Mouse (Mus musculus) lung, postnatal 0 days (tissue): ENCODE measurements around the gene Pmpcb. TPM values are rescaled to one million over a fixed set of nuclear protein-coding genes. Genes with fewer than 3 reads are reported as not detected.
A peak's percentile ranks its signal among the peaks of the same experiment; 100 is the strongest.

Experiments used
- ATAC-seq: fragments of 200-750 bp; cut with Nextera tagmentation; 2 replicates; pipeline ENCODE4 v1.8.0; 2017; ENCODE audit warnings: moderate library complexity
- DNase-seq: peaks from one replicate; pipeline ENCODE4 v3.0.0-alpha.2; 2016; ENCODE audit warnings: low spot score
- H3K27ac ChIP-seq: fragments of 300-500 bp; sonication (generic); 2 replicates; pipeline ENCODE4 v1.5.1; 2014; ENCODE audit warnings: antibody characterized with exemption, mild to moderate bottlenecking, low read length, mixed read lengths
- H3K27me3 ChIP-seq: fragments of 300-500 bp; sonication (generic); replicated peaks from 2 replicates; pipeline ENCODE4 v1.6.1; 2014; ENCODE audit warnings: low read length, mixed read lengths; ENCODE audit not compliant: insufficient read depth
- H3K36me3 ChIP-seq: fragments of 300-500 bp; sonication (generic); 2 replicates; pipeline ENCODE4 v1.6.1; 2014; ENCODE audit warnings: low read length, mixed read lengths; ENCODE audit not compliant: insufficient read depth
- H3K4me1 ChIP-seq: fragments of 300-500 bp; sonication (generic); 2 replicates; pipeline ENCODE4 v1.6.1; 2014; ENCODE audit warnings: antibody characterized with exemption, low read depth, low read length, mixed read lengths; ENCODE audit not compliant: insufficient read depth
- H3K4me2 ChIP-seq: fragments of 300-500 bp; sonication (generic); replicated peaks from 2 replicates; pipeline ENCODE4 v1.6.1; 2014; ENCODE audit warnings: low read depth, mild to moderate bottlenecking, low read length, moderate library complexity, mixed read lengths
- H3K4me3 ChIP-seq: fragments of 300-500 bp; sonication (generic); 2 replicates; pipeline ENCODE4 v1.5.1; 2014; ENCODE audit warnings: low read depth, low read length
- H3K9ac ChIP-seq: fragments of 300-500 bp; sonication (generic); replicated peaks from 2 replicates; pipeline ENCODE4 v1.6.1; 2014; ENCODE audit warnings: low read depth, mild to moderate bottlenecking
- H3K9me3 ChIP-seq: fragments of 300-500 bp; sonication (generic); 2 replicates; pipeline ENCODE4 v1.6.1; 2016; ENCODE audit warnings: low read length, mixed read lengths
- CTCF ChIP-seq: IDR thresholded peaks from 2 replicates; pipeline ENCODE4 v1.5.1; 2016; ENCODE audit warnings: antibody characterized with exemption, mild to moderate bottlenecking
- EP300 ChIP-seq: IDR thresholded peaks from 2 replicates; pipeline ENCODE4 v1.6.1; 2016; ENCODE audit warnings: antibody characterized with exemption, mild to moderate bottlenecking, control low read depth
- WGBS: fragments of 180-500 bp; shearing (Covaris S2); extraction: QIAGEN DNeasy Blood & Tissue Kit; methylation state at CpG from one replicate; pipeline ENCODE4 v1.1.7; 2014; 5-methylcytosine and 5-hydroxymethylcytosine counted together
- polyA plus RNA-seq: library from polyadenylated mRNA; unstranded; fragments of >200 nt; fragmentation: Nextera tagmentation; extraction: Ambion mirVana; gene quantifications from 2 replicates; pipeline ENCODE4 v1.2.1, GENCODE M21; 2015

Pmpcb gene
- polyA plus RNA-seq, 1 experiment from 2014 or later = 41.8 TPM

- Histone ChIP-seq H3K9ac (peak overlapping the region; percentile 96), H3K36me3 (peaks cover 6% of the 10 kb centered on the region), H3K4me3 (peak overlapping the region; percentile 97), H3K4me1 (0 out of 2 replicates have a peak, but pooled peaks cover 6% of the 10 kb centered on the region), H3K4me2 (peak overlapping the region; percentile 70), H3K27me3 (no peaks in the 10 kb centered on the region), H3K9me3 (no peaks in the 10 kb centered on the region), H3K27ac (peak overlapping the region; percentile 87)
- peak; percentile 93 for DNase-seq
- TF ChIP-seq EP300 = no peak
- no peak for TF ChIP-seq CTCF
- ATAC-seq = peak; percentile 88
- 4% methylated on average over 39 of the region's 51 CpGs for WGBS
These were observed 49.6 kb downstream of the Pmpcb start for GRCm38 (mm10) chr5:21786258-21787185.

- Histone ChIP-seq H3K36me3 (peaks cover 6% of the 10 kb centered on the region; the same call in 1 of the 2 replicates), H3K4me3 (peak overlapping the region; percentile 97), H3K27me3 (no peaks in the 10 kb centered on the region), H3K9me3 (no peaks in the 10 kb centered on the region), H3K4me2 (peak overlapping the region; percentile 70), H3K27ac (peak overlapping the region; percentile 87), H3K4me1 (0 out of 2 replicates have a peak, but pooled peaks cover 6% of the 10 kb centered on the region), H3K9ac (peak overlapping the region; percentile 96)
- no peak for DNase-seq
- 30% methylated on average over 11 of the region's 11 CpGs for WGBS
- TF ChIP-seq EP300 (no peak), CTCF (no peak)
- ATAC-seq = no peak
These were observed 50.5 kb downstream of the Pmpcb start for GRCm38 (mm10) chr5:21787186-21788105.

- H3K9ac ChIP-seq = no peak overlapping the region
- H3K4me3 ChIP-seq = no peak overlapping the region
- no peaks in the 10 kb centered on the region for H3K9me3 ChIP-seq
- no peak overlapping the region for H3K4me2 ChIP-seq
- H3K4me1 ChIP-seq = 0 out of 2 replicates have a peak, but pooled peaks cover 6% of the 10 kb centered on the region
- ATAC-seq = no peak
- WGBS = 78% methylated on average over 5 of the region's 5 CpGs
- no peak overlapping the region for H3K27ac ChIP-seq
- no peak for DNase-seq
- H3K27me3 ChIP-seq = no peaks in the 10 kb centered on the region
- H3K36me3 ChIP-seq = 0 out of 2 replicates have a peak, but pooled peaks cover 3% of the 10 kb centered on the region
- no peak for TF ChIP-seq EP300
- no peak for TF ChIP-seq CTCF
These were observed 52.1 kb downstream of the Pmpcb start for GRCm38 (mm10) chr5:21789061-21789460.

GRCm38 (mm10) chr5:21792166-21792565 is 55.2 kb downstream of the Pmpcb start:
- peaks cover 15% of the 10 kb centered on the region; the same call in 1 of the 2 replicates for H3K36me3 ChIP-seq
- no peak overlapping the region for H3K4me3 ChIP-seq
- H3K4me1 ChIP-seq = 0 out of 2 replicates have a peak, but pooled peaks cover 6% of the 10 kb centered on the region
- H3K9ac ChIP-seq = no peak overlapping the region
- no peak overlapping the region for H3K27ac ChIP-seq
- H3K27me3 ChIP-seq = no peaks in the 10 kb centered on the region
- TF ChIP-seq CTCF = no peak
- TF ChIP-seq EP300 = no peak
- H3K9me3 ChIP-seq = no peaks in the 10 kb centered on the region
- no peak for ATAC-seq
- H3K4me2 ChIP-seq = no peak overlapping the region
- no peak for DNase-seq

GRCm38 (mm10) chr5:21802907-21803306 is 66.0 kb downstream of the Pmpcb start:
- H3K9ac ChIP-seq = no peak overlapping the region
- no peak overlapping the region for H3K4me3 ChIP-seq
- DNase-seq (no peak), ATAC-seq (no peak)
- 87% methylated on average over 9 of the region's 9 CpGs for WGBS
- no peak overlapping the region for H3K4me2 ChIP-seq
- TF ChIP-seq CTCF (no peak), EP300 (no peak)
- peaks cover 34% of the 10 kb centered on the region for H3K36me3 ChIP-seq
- no peaks in the 10 kb centered on the region for H3K9me3 ChIP-seq
- no peaks in the 10 kb centered on the region for H3K4me1 ChIP-seq
- no peaks in the 10 kb centered on the region for H3K27me3 ChIP-seq
- no peak overlapping the region for H3K27ac ChIP-seq
